Mouse (Mus musculus) embryo, embryonic 10 days (tissue): ENCODE measurements at regions not wholly inside any gene's neighbourhood (a gene's known extent, or its start where the extent isn't known, plus 50 kb on each side); places are given as distances from the start of the nearest gene placed in this dataset.

Experiments used
- DNase-seq: peaks from one replicate; pipeline ENCODE4 v3.0.0-alpha.2; 2015; ENCODE audit warnings: low spot score

DNA sequence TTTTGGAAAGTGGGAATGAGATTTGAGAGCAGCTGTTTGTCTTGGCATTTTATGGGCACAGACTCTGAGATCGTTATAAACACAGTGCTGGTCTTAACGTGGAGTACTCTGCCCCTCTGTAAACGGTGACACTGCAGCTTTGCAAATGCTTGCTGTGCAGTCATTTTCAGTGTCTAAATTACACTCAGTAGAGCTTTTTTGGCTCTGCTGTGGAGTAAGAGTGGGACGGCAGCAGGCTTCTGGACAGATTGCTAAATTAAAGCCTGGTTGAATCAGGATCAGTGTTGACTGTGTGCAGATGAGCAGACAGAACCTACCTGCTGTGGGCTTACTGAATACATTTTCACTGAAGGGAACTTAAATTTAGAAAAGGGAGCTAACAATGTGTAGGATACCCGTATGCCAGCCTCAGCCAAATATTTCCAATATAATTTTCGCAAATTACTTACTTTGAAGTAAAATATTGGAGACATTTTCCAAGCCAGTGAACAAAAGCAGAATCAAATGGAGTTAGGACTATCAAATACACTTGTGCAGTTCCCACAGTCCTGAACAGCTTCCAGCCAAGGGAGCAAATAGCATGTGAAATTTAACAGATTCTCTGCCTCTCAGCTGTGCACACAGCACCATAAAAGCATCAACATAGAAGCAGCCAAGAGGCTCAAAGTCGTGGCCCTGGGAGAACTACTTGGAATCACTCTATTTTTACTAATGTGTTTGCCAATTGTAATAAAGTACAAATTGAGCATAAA lies 148.1 kb upstream of the Stac start:
- DNase-seq, result no peak

DNA sequence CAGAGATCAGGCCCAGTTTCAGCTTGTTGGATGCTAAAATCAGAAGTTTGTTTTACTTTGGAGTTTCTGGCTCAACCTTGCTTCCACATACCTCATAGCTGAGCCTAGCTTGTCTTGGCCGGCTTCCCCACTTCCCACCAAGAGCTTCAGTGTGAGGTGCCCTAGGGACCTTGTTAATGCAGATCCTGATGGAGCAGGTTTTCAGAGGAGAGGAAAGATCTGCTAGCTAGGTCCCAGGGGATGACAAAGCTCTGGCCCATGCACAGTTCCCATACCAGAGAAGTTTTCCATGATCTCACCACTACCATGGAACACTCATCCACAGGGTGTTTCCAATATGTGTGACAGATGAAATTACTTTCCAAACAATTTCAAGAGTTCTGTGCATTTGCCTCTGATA lies 131.9 kb upstream of the Stac start:
- DNase-seq, result no peak

DNA sequence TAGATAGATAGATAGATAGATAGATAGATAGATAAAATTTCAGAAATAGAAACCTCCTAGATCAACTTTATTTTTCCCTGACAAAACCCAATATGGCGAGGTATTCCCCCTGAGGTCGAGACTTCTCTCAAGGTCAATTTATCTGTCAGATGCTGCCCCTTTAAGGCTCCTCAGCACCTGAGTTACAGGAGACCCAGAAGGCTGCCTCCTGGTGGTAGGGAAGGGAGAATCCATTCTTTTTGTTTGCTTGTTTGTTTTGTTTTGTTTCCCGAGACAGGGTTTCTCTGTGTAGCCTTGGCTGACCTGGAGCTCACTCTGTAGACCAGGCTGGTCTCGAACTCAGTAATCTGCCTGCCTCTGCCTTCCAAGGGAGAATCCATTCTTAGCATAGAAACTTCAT lies 127.3 kb upstream of the Stac start:
- DNase-seq, result no peak

DNA sequence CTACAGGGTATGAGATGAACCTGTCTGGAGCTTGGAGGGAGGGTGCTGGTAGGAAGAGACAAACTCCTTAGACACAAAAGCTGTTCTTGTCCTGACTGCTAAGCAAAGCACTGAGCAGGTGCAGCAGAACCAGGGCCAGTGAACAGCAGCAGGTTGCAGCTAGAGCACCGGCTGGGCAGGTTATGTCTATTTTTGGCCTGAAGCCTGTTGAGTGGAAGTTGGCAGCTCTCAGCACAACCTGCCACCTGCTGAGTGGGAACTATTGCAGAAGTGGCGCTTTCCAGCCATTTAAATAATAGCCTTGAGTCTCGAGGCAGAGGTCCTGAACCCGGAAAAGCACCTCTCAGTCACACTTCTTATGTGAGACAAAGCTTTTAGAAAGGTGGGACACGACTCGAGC lies 114.8 kb upstream of the Stac start:
- DNase-seq, result no peak

DNA sequence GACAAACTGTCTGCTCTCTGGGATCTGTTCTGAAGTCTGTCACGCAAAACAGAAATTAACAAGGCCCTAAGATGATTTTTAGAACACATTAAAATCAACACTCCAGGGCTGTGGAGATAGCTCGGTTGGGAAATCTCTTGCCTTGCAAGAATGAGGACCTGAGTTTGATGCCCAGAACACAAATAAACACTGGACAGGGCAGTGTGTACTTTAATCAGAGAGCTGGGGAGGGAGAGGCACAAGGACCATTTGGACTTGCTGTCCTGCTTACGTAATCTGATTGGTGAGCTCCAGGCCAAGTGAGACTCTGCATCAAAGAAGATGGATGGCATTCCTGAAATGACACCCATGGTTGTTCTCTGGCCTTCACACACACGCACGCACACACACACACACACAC lies 111.2 kb upstream of the Stac start:
- DNase-seq, result no peak

DNA sequence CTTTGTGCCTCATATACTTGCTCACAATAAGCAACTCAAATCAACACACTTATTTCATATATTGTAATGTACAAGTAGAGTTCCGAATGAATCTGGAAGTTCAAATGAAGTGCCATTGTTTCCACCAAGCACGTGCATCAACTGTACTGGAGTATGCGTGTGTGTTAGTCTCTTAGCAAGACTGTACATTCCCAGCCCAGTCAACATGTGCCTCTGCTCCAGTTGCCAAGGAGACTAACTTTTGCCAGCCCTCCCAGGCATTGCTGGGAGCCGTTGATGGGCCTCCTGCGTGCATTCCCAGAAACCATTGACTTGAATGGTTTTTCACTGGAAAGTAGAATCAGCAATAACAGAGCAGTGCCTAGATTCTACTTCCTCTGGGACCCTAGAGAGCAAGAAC lies 110.7 kb upstream of the Stac start:
- DNase-seq, result no peak

DNA sequence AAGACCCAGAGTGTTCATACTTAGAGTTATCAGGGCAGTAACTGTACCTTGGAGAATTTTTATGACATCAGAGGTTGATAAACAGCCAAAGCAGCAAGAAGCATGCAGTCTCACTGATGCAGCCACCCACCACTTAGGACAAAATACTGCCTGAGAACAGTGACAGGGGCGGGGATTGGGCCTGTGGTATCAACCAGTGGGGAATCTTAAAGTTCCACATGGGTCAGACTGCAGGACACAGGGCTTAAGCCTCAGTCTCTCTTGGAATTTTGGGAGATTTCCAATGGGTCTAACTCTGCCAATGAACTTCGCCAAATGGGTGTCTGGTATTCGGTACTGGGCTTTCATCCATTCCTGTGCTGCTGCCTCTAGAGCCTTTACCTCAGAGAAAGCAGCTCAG lies 88.8 kb upstream of the Stac start:
- no peak for DNase-seq

DNA sequence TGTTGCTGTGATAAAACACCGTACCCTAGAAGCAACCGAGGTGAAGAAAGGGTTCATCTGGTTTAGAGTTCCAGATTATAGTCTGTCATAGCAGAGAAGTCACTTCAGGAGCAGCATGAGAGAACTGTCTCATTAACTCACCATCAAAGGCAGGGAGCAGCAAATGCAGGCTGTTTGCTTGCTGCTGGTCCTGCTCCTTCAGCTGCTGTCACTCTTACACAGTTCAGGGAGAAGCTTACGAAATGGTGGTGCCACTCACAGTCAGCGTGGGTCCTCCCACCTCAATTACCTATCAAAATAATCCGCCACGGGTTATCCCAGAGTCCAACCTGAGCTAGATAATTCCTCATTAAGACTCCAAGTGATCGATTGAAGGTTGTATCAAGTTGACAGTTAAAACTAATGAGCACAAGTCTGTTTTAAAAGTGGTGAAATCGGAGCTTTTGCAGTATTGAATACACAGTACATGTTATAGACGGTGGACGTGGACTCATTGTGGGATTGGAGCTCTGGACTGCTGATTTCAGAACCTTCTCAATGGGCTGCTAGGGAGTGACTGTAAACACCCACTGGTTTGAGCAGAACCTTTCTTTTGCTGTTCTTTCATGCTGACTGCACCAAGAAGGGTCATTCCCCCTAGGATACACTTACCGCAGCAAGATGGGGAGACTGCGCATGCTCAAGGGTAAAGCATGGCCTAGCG lies 87.4 kb upstream of the Stac start:
- no peak for DNase-seq

DNA sequence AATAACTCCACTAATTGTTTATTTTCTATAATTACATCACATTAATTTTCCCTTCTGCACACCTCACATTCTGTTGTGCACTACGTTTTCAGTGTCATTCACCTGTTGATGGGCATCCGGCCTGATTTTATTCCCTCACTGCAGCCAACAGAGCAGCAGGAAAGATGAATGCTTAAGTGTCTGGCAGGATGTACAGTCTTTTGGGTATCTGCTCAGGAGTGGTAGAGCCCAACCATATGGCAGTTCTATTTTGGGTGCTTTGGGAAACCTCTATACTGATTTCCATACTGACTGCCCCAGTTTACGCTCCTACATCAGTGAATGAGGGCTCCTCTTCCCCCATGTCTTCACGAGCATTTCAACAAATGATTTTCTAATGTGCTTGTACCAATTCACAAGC lies 84.1 kb upstream of the Stac start:
- no peak for DNase-seq

DNA sequence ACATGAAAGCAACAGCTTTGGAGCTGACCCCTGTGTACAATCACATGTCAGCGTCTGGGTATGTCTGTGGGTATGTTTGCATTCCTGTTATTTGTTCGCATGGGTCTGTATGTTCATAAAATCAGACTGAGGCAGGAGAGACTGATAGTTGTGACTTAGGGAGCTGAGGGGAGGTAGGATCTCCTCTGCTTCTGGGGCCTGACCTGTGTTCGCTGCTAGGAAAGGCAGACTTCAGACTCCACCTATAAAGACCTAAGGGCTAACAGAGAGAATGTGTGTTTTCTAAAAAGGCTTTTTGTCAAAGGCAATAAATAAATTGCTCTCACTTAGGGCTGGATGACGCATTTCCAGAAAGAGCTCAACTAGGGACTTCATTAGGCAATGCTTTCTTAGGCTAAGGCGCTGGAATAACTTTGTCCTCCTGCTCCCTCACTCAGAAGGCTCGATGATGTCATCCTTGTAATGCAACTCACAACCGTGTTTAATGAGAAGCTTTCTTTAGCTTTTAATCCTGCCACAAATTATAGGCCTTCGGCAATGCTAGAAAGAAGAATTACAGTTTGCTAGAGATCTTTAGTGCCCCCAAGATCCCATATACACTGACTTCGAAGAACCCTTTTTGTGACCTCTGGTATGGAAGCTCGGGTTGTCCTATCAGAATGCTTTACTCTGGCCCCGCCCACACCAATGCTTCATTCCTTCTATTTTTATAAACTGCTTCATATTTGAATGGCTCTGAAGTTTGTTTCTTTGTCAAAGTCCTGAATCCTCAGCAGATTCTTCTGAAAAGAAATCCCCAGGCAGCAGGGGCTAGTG lies 72.7 kb upstream of the Stac start:
- DNase-seq, result no peak

DNA sequence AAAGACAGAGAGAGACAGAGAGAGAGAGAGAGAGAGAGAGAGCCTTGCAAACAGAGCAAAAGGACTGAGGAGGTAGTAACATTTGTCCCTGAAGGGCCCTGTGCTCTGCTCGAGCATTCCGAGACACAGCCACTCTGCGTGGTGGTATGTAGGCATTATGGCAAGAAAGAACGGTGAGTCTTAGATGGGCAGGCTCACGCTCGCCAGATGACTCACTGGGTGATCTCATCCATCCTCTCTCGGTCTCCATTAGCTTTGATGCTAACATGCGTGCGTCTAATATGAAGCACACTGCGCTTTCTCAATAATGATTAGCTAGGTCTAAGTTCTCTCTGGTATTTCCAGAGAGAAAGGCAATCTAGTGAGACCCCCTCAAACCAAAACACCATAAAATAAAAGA lies 65.1 kb upstream of the Stac start:
- DNase-seq, result no peak

DNA sequence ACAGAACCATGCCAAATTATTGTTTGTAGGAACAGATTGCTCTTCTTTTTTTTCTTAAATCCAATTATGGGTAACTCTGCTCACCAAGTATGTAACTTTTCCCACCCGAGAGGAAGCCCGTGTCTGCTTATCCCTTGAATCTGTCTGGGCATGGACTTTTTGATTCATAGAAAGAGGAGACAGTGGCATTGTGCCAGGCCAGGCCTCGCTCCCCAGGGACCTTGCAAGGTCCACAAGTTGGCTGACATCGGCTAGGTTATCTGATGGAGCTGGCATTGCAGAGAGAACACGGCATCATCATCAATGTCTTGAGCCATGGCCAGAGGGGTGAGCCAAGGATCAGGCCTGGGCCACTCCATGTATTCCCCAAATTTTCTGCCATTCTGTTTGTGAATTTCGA lies 56.0 kb upstream of the Stac start:
- no peak for DNase-seq

DNA sequence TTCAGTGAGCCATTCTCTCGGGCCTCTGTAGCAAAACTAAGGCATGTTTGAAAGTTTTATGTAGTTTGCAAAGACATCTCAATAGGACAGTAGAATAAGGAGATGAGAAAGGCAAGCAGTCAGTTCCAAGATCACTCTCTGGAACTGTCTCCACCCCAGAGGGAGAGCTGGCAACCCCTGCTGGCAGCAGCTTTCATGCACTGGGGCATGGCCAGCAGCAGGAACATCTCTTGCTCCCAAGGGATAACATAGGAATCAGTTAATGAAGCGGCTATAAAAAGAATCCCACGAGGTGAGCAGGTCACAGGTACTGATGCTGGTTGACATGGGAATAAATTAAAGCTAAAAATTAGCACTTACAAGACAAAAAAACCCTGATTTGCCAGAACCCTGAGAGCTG lies 55.1 kb upstream of the Stac start:
- no peak for DNase-seq
